Mouse (Mus musculus): ENCODE data around the gene Fgf14.
"Not testable (repeated sequence)": the region's sequence is repeated elsewhere in the genome, so short reads cannot be mapped to it uniquely, and the experiment has no call there.

Gene Fgf14

DNA sequence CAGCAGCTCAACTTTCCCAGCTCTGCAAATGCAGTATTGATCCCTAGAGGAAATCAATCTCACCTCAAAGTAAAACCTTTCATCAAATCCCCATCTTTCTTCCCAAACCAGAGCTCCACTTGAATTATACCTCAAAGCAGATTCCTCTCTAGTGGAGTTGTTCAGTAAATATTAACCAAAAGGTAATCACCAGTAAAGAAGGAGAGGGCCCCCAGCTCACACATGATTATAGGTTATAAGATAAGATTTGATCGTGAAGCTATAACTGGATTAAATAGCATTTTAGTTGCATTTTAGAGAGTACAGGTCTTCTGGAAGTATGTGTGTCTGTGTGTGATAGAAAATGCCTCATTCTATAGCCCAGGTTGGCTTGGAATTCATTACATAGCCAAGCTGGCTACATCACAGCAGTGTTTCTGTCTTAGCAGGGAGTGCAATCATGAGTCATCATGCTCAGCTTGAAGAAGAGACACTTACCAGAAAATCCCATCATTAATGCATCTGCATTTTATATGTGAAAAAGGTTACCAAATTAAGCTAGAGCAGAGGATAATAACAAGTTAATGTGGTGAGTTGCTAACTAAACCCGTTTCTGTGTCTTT is 202.8 kb downstream of the Fgf14 start:
- no peak for DNase-seq (ENCODE audit: low spot score)

DNA sequence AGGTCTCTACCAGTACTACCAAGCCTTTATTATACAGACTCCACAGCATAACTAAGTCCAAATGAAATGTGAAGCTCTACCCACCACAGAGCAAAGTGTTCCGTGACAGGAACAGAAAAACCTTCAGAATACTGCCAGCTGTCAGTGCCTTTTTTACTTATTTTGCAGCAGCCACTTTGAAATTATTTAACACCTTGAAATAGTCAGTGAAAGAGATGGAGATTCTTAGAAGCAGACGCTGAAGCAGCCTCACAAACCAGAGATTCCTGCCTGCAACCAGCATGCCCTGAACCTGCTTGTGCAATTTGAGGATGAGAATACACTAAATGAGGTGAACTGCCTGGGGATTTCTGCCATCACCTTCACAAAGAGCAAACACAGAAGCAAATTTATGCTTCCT is 206.0 kb downstream of the Fgf14 start:
- no peak for DNase-seq (ENCODE audit: low spot score)

DNA sequence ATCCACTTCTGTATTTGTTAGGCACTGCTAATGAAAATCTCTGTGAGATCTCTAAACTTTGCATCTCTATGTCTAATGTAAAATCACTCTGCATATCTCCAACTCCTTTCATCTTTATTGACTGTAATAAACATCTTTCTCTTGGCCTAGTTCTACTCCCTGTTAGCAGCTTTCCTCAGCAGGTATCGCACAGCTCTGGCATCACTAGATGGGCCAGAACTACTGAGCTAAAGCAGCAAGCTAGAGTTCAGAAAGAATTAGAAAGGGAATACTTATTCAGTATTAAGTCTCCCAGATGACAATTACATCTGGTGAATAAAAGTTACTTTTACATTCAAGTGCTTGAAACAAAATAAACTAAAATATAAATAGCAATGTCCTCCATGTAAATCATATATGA is 221.8 kb downstream of the Fgf14 start:
- DNase-seq (ENCODE audit: low spot score): no peak

DNA sequence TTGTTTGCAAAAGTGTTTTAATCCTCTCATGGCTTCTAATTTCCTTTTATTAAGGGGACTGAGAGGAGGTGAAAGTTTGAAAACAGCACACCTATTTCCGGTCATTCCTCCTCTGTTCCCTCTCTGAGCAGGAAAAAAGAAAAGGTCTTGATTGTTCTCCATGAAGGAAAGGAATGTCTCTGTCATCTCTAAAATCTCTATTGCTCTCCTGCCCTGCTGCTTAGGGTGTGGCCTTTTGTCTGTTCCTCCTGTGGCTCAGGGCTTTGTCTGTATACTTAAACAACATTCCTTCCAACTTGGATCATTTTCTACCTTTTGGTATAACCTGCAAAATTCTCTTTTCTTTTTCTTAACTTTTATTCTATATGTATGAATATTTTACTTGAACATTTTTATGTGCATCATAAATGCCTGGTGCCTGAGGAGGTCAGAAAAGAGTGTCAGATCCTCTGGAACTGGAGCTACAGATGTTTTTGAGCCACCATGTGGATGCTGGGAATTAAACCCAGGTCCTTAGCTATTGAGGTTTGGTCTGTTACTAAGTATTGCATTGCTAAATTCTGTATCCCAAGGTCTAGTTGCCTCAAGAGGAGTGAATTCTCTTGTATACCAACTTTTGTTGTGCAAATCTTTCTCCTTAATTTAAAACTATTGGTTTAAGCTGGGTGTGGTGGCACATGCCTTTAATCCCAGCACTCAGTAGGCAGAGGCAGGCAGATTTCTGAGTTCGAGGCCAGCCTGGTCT is 230.7 kb downstream of the Fgf14 start:
- no peak for DNase-seq (ENCODE audit: low spot score)

DNA sequence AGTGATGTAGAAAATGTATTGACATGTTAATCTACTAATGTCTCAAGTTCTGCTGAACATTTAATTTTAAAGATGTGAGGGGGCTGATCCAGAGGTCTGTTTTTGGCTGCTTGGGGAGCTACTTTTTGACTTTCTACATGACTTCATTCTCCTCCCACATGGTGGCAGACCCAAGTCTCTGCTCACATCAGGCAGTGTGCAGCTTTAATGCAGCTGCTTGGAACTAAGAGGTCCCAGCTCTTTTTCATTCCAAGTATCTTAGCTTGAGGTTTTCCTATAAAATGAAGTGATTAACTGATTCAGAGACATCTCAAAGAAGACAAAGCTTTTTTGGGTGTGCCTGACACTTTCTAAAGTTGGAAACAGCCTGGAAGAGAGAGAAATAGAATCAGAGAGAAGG is 232.1 kb downstream of the Fgf14 start:
- DNase-seq (ENCODE audit: low spot score): no peak

DNA sequence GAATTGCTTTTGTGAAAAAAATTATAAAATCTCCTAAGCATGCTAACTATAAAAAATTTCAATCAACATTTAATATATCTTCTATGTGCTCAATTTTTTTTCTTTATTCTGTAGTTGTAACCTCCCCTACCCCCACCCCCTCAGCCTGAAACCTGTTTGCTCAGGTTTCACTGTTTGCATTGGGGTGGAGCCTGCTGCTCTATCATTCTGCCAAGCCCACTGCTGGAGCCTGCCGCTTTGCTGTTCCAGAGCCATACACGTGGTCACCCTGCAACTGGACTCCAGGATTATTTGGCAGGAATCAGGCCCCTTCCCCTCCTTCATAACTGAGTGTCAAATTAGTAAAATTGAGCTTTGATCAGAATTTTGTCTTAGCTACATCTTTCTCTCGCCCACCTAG is 237.6 kb downstream of the Fgf14 start:
- not testable (repeated sequence) for DNase-seq (ENCODE audit: low spot score)

DNA sequence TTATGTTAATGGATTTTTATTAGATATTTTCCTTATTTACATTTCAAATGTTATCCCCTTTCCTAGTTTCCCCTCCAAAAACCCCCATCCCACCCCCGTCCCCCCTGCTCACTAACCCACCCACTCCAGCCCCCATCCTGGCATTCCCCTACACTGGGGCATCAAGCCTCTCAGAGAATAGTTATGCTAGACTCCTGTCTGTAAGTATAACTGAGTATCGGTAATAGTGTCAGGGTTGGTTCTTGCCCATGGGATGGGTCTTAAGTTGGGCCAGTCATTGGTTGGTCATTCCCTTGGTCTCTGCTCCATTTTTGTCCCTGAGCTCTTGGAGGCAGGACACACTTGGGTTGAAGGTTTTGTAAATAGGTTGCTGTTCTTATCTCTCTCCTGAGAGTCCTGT is 265.0 kb downstream of the Fgf14 start:
- no peak for DNase-seq (ENCODE audit: low spot score)

DNA sequence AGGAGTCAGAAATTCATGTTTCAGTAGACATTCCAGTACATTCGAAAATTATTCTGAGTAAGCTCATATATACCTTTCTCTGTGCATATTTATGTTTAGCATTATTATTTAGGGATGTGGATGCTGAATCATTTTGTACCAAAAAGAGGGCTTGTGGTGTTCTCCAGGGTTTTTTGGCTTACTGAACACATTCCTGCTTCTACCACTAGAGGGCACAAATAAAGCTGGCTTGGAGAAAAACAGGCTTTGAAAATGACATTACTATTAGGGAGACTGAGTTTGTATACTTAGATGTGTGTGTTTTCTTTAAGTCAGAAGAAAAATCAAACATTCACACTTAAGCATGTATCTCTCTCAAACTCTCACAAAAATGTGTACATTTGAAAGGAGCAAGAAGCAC is 266.0 kb downstream of the Fgf14 start:
- DNase-seq (ENCODE audit: low spot score): no peak

DNA sequence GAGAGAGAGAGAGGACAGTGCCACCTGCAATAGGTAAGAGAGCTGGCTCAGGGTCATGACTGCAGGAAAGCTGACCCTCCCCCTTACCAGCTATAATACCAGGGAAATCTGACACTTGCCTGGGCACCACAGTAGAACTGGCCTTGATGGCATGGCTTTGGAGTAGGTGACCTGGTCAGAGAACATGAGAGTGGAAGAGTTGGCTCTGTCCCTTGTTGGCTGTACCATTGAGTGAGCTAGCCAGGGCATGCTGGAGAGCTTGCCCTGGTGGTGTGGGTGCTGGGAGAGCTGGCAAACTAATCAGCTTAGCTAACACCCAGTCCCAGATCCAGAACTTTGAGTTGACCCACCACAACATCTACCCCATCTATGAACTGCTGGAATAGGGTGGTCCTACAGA is 348.5 kb downstream of the Fgf14 start:
- no peak for DNase-seq (ENCODE audit: low spot score)

DNA sequence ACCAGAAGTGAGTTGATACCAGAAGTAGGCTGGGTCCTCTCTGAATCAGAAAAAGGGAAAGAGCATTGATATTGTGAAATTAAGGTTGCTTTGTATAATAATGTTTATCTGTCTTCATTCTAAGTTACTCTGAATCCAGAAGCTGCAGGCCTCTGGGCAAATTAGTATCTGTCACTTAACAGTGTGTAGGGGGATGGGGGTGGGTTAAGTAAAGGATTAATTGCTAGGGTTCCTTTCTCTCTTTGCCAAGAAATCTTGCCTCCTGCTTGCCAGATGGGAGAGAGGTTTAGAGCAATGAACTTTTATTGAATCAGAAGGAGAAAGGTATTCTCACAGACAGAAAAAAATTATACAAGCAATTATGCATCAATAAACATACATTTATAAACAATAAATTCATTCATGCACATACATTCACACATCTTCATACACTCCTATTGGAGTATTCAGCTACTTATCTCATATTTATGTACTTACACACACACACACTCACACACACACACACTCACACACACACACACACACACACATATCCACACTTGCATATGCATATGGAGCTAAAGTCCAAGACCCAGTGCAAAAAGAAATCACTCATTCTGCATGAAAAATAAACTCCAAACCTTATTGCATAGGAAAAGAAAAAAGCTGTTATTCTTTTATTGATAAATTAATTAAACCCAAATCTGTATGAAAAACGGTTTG is 357.8 kb downstream of the Fgf14 start:
- DNase-seq (ENCODE audit: low spot score): no peak

DNA sequence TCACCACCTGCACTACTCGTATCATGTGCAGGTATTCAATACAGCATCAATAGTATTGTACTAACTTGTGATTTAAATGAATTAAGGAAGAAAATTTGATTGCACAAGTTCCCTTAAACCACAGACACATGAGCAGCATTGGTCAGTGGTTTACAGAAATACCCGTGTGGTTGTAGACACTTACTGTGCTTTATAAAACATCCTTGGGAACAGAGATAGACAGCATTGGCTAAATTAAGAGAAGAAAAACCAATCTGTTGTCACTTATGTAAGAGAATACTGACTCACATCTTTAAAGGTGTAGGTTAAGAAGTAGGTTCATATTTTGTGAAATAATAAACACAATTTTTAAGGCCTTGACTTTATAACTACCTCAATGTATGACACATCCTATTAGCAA is 361.4 kb downstream of the Fgf14 start:
- no peak for DNase-seq (ENCODE audit: low spot score)

DNA sequence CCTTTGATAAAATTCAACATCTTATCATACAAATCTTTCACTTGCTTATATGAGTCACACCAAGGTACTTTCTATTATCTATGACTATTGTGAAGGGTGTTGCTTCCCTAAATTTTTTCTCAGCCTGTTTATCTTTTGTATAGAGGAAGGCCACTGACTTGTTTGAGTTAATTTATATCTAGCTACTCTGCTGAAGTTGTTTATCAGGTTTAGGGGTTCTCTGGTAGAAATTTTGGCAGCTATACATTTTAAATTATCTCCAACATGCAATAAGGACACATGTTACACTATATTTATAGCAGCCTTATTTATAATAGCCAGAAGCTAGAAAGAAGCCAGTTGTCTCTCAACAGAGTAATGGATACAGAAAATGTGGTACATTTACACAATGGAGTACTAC is 389.9 kb downstream of the Fgf14 start:
- DNase-seq (ENCODE audit: low spot score): no peak

DNA sequence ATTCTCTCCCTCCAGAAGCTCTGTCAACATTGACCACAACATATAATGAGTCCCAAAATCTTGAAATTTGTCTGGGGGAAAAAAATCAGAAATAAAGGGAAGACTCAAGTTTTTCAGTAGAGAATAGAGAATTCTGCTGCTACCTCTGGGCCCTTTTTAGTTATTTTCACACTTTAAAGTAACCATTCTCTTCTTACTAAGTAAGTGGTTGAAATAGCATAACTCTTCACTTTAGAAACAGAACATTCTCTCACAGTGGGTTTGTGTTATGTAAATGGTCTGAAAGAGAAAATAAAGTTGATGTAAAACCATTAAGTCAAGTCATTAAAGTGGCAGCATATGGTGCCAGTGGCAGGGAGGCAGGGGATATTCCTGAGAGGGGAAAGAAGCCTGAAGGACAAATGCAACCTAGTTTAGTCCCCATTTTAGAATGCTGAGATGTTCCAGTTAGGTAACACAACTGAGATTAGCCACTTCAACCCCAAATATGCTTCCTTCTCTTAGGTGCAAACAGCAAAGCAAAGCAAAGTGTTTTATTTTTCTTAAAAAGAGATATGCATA is 398.5 kb downstream of the Fgf14 start:
- DNase-seq (ENCODE audit: low spot score): no peak

DNA sequence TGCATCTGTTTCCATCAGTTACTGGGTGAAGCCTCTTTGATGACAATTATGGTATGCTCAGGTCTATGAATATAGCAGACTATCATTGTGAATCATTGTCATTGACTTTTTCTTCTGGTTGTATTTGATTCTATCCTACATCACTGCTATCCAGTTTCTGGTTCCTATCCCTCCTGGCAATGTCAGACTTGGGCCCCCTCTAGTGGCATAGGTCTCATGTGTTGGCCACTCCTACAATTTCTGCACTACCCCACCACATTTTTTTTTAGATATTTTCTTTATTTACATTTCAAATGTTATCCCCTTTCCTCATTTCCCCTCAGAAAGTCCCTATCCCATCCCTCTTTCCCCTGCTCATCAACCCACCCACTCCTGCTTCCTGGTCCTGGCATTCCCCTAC is 409.9 kb downstream of the Fgf14 start:
- DNase-seq (ENCODE audit: low spot score): no peak

DNA sequence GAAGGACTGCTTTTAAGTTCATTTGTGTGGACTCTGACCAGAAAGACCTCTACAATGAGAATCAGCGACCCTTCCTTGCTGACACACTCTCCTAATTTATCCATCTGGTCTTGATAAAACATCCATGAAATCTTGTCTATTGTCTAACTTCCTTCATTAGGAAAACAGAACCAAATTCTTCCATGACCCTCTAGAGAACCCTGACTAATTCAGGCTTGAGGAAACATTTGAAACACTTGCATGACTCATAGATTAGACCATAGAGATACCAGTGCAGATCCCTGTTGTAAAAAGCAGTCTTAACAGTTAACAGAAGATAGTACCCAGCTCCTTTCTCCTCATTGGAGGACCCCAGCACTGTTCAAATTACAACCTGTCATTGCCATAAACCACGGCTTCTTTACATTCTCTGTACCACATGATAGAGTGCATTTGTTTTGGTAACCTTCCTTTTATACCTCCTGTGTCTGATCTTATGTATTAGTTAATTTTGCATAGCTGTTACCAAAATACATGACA is 412.3 kb downstream of the Fgf14 start:
- no peak for DNase-seq (ENCODE audit: low spot score)

DNA sequence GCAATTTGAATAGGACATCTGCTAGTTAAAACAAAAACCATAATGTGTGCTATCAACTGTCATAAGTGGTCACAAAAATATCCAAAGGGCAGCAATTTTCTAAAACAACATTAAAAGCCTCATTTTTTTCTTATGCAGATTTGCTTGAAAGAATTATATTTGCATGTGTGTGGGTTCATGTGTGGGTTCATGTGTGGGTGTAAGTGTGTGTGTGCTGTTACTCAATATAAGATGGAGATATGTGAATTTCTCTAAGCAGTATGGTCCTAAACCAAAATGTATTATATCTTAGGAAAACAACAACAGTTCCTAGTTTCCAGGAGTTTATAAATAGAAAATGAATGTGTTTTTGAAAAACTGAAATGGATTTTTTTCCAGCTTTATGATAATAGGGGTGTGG is 413.7 kb downstream of the Fgf14 start:
- DNase-seq (ENCODE audit: low spot score): no peak

DNA sequence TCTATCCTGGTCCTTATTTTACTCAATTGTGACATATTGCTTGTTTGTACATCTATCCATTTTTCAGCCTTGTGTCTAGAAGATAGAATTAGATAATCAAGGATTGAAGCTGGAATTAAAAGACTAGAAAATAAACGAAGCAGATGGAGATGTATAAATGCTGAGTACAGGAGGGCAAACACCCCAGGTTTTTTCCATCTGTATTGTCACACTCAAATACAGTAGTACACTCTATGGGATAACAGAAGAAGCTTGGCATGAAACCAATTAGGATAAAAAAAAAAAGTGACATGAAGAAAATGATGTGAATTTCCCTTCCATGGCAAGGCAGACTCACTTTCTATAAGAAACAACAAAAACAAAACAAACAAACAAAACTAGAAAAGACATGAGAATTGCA is 429.4 kb downstream of the Fgf14 start:
- DNase-seq (ENCODE audit: low spot score): no peak

DNA sequence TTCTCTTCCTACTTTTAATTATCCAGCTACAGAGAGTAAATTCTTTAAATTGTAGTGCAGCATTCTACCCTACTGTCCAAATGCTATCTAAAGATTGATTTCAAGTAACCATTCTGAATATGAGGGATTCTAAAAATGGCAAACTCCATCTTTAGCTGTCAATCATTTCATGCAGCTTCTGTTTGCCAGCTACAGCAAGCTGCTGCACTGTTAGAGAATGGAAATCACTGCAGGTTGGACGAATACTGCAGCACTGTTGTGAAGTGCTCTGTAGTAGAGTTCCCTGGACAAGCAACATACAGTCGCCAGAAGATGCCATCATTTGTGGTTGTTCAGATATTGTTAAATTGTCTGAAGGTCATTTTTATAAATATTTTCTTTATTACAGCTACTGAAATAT is 453.5 kb downstream of the Fgf14 start:
- DNase-seq (ENCODE audit: low spot score): no peak

DNA sequence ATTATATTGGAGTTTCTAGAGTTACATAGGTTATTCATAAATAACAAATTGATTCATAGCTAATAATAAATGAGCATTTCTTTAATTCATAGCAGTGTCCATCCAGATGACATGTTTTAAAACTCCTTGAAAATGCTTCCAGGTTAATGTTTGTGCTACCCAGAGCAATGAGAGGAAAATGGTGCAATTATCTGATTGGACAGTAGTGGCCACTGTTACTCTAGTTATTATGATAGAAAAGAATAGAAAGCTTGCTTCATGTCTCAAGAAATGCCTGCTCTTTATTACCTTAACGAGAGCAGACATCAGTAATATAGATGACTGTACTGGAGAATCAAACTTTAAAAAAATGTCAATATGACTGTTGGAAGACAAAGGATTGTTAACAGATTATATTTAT is 454.5 kb downstream of the Fgf14 start:
- no peak for DNase-seq (ENCODE audit: low spot score)

DNA sequence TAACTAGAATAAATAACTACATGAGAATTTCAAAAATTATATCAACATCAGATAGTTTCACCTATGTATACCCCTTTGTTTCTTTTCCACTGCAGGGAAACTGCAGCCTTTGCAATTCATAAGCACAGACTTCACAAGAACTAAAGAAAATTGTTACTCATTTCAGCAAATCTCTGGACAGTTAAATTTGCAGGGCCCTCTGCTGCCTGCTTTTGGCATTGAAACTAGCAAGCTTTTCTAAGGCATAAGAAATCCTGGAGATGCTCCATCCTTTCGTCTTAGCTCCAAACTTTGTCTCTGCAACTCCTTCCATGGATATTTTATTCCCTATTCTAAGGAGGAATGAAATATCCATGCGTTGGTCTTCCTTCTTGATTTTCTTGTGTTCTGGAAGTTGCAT is 455.9 kb downstream of the Fgf14 start:
- no peak for DNase-seq (ENCODE audit: low spot score)

DNA sequence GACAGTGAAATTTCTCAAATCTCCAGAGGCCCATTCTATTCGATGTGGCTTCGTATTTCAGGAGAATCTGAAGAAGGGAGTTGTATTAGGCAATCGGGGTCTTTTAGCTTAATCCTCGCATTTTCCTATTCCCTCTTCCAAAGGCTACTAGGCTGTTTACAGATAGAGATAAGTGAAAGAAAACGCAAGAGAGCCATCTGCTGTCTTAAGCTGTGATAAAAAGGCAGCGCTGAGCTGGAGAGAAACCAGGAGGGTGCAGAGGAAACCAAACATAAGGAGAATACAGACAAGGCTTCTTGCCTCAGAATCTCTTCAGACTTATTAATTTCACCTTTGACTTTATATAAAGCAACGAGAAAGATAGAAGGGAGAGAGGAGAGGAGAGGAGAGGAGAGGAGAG is 481.1 kb downstream of the Fgf14 start:
- no peak for DNase-seq (ENCODE audit: low spot score)

DNA sequence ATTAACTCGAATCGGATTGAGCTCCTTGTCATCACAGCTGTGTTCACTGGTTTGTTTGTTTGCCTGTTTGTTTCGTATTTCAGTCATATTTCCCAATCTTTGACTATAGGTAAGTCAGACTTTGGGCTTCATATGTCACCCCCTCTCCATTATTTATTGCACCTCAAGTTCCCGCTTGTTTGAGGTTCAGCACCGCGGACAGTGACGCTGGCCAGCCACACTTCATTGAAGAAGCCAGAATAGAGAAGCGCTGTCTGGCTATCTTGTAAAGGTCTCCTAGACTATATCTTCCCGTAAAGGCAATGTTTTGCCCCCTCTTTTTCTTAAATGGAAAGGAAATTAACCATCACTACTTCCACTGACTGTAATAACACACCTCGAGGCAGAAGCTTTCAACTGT is 481.6 kb downstream of the Fgf14 start:
- DNase-seq (ENCODE audit: low spot score): no peak

DNA sequence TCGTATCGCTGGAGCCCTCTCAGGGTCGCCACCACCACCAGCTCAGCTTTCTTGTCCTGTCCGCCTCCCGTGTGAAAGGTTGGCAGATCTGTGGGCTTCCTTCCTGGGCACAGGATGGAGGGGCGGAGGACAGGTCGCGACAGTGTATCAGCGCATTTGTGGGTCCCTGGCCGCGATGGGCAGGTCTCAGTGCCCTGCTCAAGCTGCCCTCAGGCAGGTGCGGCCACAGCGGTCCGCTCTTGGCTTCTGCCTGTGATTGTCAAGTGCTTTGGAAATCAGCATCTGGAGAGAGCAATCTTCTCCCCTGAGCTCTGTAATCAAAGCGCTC is 484.1 kb downstream of the Fgf14 start:
- no peak for DNase-seq (ENCODE audit: low spot score)

All from ovary, postnatal 36 days (tissue).